Mouse (Mus musculus) gastrocnemius, postnatal 25 days (tissue): ENCODE data around the gene Serinc4. TPM values are rescaled to one million over a fixed set of nuclear protein-coding genes. Genes with fewer than 3 reads are reported as not detected.

Experiments used
- DNase-seq: peaks from one replicate; pipeline ENCODE4 v3.0.0; 2022
- total RNA-seq, 2 experiments: library from RNA; stranded (reverse); gene quantifications; 1 replicate in 1 of 2; 2 replicates in 1 of 2; pipeline ENCODE4 v1.2.3; 2021

Gene Serinc4
- total RNA-seq, 2 experiments from 2014 or later, result not detected

GRCm38 (mm10) chr2:121447006-121447405 is 9.6 kb downstream of the Serinc4 start:
- DNase-seq, result no peak

GRCm38 (mm10) chr2:121446506-121446905 is 10.1 kb downstream of the Serinc4 start:
- no peak for DNase-seq

GRCm38 (mm10) chr2:121445117-121445516 is 11.5 kb downstream of the Serinc4 start:
- DNase-seq, result no peak

- no peak for DNase-seq
Measured at GRCm38 (mm10) chr2:121444178-121444577, 12.4 kb downstream of the Serinc4 start, which contains the start of gene Ell3. TSS of gene Ell3 (minus strand) at chr2:121444278.

GRCm38 (mm10) chr2:121443068-121443349 is 13.6 kb downstream of the Serinc4 start:
- no peak for DNase-seq

GRCm38 (mm10) chr2:121442259-121443067 is 14.1 kb downstream of the Serinc4 start:
- DNase-seq, result peak; percentile 58

GRCm38 (mm10) chr2:121441800-121442199 is 14.8 kb downstream of the Serinc4 start:
- DNase-seq, result no peak

GRCm38 (mm10) chr2:121440834-121441605 is 15.6 kb downstream of the Serinc4 start:
- DNase-seq, result no peak

GRCm38 (mm10) chr2:121439746-121440145 is 16.8 kb downstream of the Serinc4 start:
- no peak for DNase-seq

- no peak for DNase-seq
Measured at GRCm38 (mm10) chr2:121434854-121435253, 21.7 kb downstream of the Serinc4 start.

GRCm38 (mm10) chr2:121425890-121426289 is 30.7 kb downstream of the Serinc4 start:
- DNase-seq, result no peak

GRCm38 (mm10) chr2:121423166-121423565 is 33.4 kb downstream of the Serinc4 start:
- DNase-seq, result no peak

GRCm38 (mm10) chr2:121418476-121418875 is 38.1 kb downstream of the Serinc4 start:
- no peak for DNase-seq

- no peak for DNase-seq
Measured at GRCm38 (mm10) chr2:121416356-121416755, 40.2 kb downstream of the Serinc4 start.

GRCm38 (mm10) chr2:121415591-121415990 is 41.0 kb downstream of the Serinc4 start:
- DNase-seq, result no peak

GRCm38 (mm10) chr2:121415103-121415502 is 41.5 kb downstream of the Serinc4 start:
- no peak for DNase-seq

GRCm38 (mm10) chr2:121414139-121414685 is 42.4 kb downstream of the Serinc4 start:
- DNase-seq, result no peak

GRCm38 (mm10) chr2:121413387-121414042 is 43.1 kb downstream of the Serinc4 start, which contains the start of the genes Pdia3 and Catsper2:
TSS of gene Pdia3 (plus strand) at chr2:121413775.
TSS of gene Catsper2 (minus strand) at chr2:121413792.
- peak; percentile 99 for DNase-seq

GRCm38 (mm10) chr2:121412843-121413386 is 43.7 kb downstream of the Serinc4 start:
- no peak for DNase-seq

- no peak for DNase-seq
Measured at GRCm38 (mm10) chr2:121408160-121408559, 48.4 kb downstream of the Serinc4 start.

GRCm38 (mm10) chr2:121403296-121403695 is 53.3 kb downstream of the Serinc4 start:
- no peak for DNase-seq

- DNase-seq, result peak; percentile 20
Measured at GRCm38 (mm10) chr2:121396624-121397023, 60.0 kb downstream of the Serinc4 start.
